Mouse (Mus musculus): ENCODE data around the gene Pias1. TPM values are rescaled to one million over a fixed set of nuclear protein-coding genes. Genes with fewer than 3 reads are reported as not detected.

Pias1 gene
- total and polyA plus RNA-seq, 3 experiments: 7.7 to 21.5 TPM; not detected in 1

DNA sequence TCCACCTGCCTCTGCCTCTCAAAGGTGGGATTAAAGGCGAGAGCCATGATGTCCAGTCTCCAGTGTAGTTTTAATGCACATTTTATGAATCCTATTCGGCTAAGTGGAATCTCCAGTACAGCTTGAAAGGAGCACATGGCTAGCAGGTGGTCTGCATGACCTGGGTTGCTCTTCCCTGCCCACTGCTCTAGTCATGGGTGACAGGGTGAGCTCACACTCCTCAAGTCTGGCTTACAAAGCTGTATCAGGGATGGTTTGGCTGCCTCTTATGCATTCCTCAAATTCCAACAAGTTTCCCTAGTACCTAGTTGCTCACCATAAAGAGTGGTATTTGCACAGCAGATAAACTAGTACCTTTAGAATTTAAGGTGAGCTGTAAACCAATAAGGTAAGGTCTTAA, 109.9 kb downstream of the Pias1 start:
- no peak overlapping the region for H3K27ac ChIP-seq (ENCODE audit: control insufficient read depth, low read depth, low read length)
- no peak overlapping the region for H3K4me3 ChIP-seq (ENCODE audit: control insufficient read depth in 1 of 2, insufficient read depth in 1 of 2, low read depth in 2 of 2, low read length in 2 of 2)
- H3K4me1 ChIP-seq (ENCODE audit: control insufficient read depth in 1 of 2, insufficient read depth in 2 of 2, low read length in 2 of 2): peaks cover 14 to 20% of the 10 kb centered on the region in 2 experiments
- DNase-seq (ENCODE audit: low read depth, low spot score): no peak
- TF ChIP-seq RAD21 (IDR thresholded peaks at IDR 0.05; ENCODE audit: low read depth, low read length) (no peak), USF1 (IDR thresholded peaks at IDR 0.05; ENCODE audit: low read depth, low read length) (no peak), E2F4 (IDR thresholded peaks at IDR 0.05; ENCODE audit: borderline replicate concordance, low read depth, low read length) (no peak), GABPA (IDR thresholded peaks at IDR 0.05; ENCODE audit: low read depth, low read length) (no peak), TBP (IDR thresholded peaks at IDR 0.05; ENCODE audit: low read depth, low read length) (no peak), ELF1 (IDR thresholded peaks at IDR 0.05; ENCODE audit: low read depth, low read length) (no peak), NELFE (IDR thresholded peaks at IDR 0.05; ENCODE audit: low read depth, low read length) (no peak), BHLHE40 (IDR thresholded peaks at IDR 0.05; ENCODE audit: borderline replicate concordance, low read depth, low read length) (no peak), ZMIZ1 (IDR thresholded peaks at IDR 0.05; ENCODE audit: low read depth, low read length) (no peak), HCFC1 (IDR thresholded peaks at IDR 0.05; ENCODE audit: low read depth, low read length) (no peak), ZNF384 (IDR thresholded peaks at IDR 0.05; ENCODE audit: low read depth, low read length) (no peak), TAL1 (IDR thresholded peaks at IDR 0.05; ENCODE audit: low read length) (no peak), EP300 (IDR thresholded peaks at IDR 0.05; ENCODE audit: low read depth in 1 of 2, low read length in 2 of 2) (no peak), GATA1 (IDR thresholded peaks at IDR 0.05; ENCODE audit: low read depth, low read length) (no peak), ZKSCAN1 (IDR thresholded peaks at IDR 0.05; ENCODE audit: low read depth, low read length) (no peak), TCF12 (IDR thresholded peaks at IDR 0.05; ENCODE audit: low read depth, low read length) (no peak), UBTF (IDR thresholded peaks at IDR 0.05; ENCODE audit: borderline replicate concordance, insufficient read depth, low read depth, low read length) (no peak), JUND (IDR thresholded peaks at IDR 0.05; ENCODE audit: low read depth, low read length) (no peak), POLR2AphosphoS2 (IDR thresholded peaks at IDR 0.05; ENCODE audit: low read length) (no peak), MXI1 (IDR thresholded peaks at IDR 0.05; ENCODE audit: low read depth, low read length) (no peak)
- H3K36me3 ChIP-seq (ENCODE audit: control insufficient read depth in 1 of 2, insufficient read depth in 2 of 2, low read length in 2 of 2): peaks cover 3 to 18% of the 10 kb centered on the region in 2 experiments
- H3K79me2 ChIP-seq (ENCODE audit: control insufficient read depth, insufficient read depth, low read length, poor library complexity): no peaks in the 10 kb centered on the region
- no peaks in the 10 kb centered on the region for H3K9me3 ChIP-seq (replicated peaks; ENCODE audit: insufficient read depth, low read length)
- H3K9ac ChIP-seq (ENCODE audit: control insufficient read depth, low read depth, low read length, poor library complexity, severe bottlenecking): no peak overlapping the region
- no peaks in the 10 kb centered on the region for H3K27me3 ChIP-seq (ENCODE audit: control insufficient read depth in 1 of 2, insufficient read depth in 2 of 2, low read length in 2 of 2)

DNA sequence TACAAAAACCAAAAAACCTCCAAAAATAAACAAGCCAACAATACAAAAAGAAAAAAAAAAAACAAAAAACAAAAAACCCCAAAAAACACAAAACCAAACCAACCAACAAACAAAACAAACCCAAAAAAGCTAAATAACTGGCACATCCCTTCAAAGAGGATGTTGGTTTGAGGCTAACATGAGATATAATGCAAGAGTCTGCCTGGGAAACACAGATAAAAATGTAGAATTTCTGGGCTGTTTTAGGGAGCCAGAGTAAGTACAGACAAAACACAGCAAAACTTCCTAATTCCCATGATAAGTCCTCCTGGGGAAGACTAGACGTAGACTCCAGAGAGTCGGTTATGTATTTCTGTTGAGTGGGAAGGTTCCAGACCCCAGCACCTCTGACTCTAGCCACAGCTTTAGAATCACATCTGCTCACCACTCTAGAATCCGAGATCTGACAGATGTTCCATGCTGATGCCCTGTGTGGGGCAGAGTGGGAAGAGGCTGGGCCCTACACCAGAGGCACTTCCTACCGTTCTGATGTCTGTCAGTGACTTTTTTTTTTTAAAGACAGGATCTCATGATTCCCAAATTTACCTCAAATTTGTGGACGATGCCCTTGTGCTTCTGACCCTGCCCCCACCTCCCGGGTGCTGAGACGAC, 110.6 kb downstream of the Pias1 start:
- Histone ChIP-seq H3K27me3 (ENCODE audit: control insufficient read depth in 1 of 2, insufficient read depth in 2 of 2, low read length in 2 of 2) (no peaks in the 10 kb centered on the region), H3K79me2 (ENCODE audit: control insufficient read depth, insufficient read depth, low read length, poor library complexity) (no peaks in the 10 kb centered on the region), H3K9me3 (replicated peaks; ENCODE audit: insufficient read depth, low read length) (no peaks in the 10 kb centered on the region), H3K4me3 (ENCODE audit: control insufficient read depth in 1 of 2, insufficient read depth in 1 of 2, low read depth in 2 of 2, low read length in 2 of 2) (no peak overlapping the region), H3K36me3 (ENCODE audit: control insufficient read depth in 1 of 2, insufficient read depth in 2 of 2, low read length in 2 of 2) (peaks cover 3 to 18% of the 10 kb centered on the region in 2 experiments), H3K9ac (ENCODE audit: control insufficient read depth, low read depth, low read length, poor library complexity, severe bottlenecking) (no peak overlapping the region), H3K4me1 (ENCODE audit: control insufficient read depth in 1 of 2, insufficient read depth in 2 of 2, low read length in 2 of 2) (peaks cover 14 to 20% of the 10 kb centered on the region in 2 experiments), H3K27ac (ENCODE audit: control insufficient read depth, low read depth, low read length) (peak overlapping the region; percentile 26; the same call in 1 of the 2 replicates)
- peak; percentile 55 for DNase-seq (ENCODE audit: low read depth, low spot score)
- TF ChIP-seq TCF12 (IDR thresholded peaks at IDR 0.05; ENCODE audit: low read depth, low read length) (peak; percentile 80; the same call in 1 of the 2 replicates), GATA1 (IDR thresholded peaks at IDR 0.05; ENCODE audit: low read depth, low read length) (peak; percentile 72), RAD21 (IDR thresholded peaks at IDR 0.05; ENCODE audit: low read depth, low read length) (no peak), POLR2AphosphoS2 (IDR thresholded peaks at IDR 0.05; ENCODE audit: low read length) (no peak), NRF1 (IDR thresholded peaks at IDR 0.05; ENCODE audit: insufficient read depth, low read depth, low read length, poor library complexity, severe bottlenecking) (no peak), POLR2A (IDR thresholded peaks at IDR 0.05; ENCODE audit: control insufficient read depth in 1 of 2, insufficient read depth in 1 of 2, low read depth in 1 of 2, low read length in 2 of 2, poor library complexity in 1 of 2) (no peak), TBP (IDR thresholded peaks at IDR 0.05; ENCODE audit: low read depth, low read length) (no peak), MAX (IDR thresholded peaks at IDR 0.05; ENCODE audit: low read length) (no peak), EP300 (IDR thresholded peaks at IDR 0.05; ENCODE audit: low read depth in 1 of 2, low read length in 2 of 2) (peak; percentile 79 to 81), ZKSCAN1 (IDR thresholded peaks at IDR 0.05; ENCODE audit: low read depth, low read length) (peak; percentile 77), SMC3 (IDR thresholded peaks at IDR 0.05; ENCODE audit: low read depth, low read length) (no peak), SIN3A (IDR thresholded peaks at IDR 0.05; ENCODE audit: low read length) (no peak; the same call in 1 of the 2 replicates), ELF1 (IDR thresholded peaks at IDR 0.05; ENCODE audit: low read depth, low read length) (no peak), MAZ (IDR thresholded peaks at IDR 0.05; ENCODE audit: low read depth, low read length) (no peak), POLR2AphosphoS5 (IDR thresholded peaks at IDR 0.05; ENCODE audit: borderline replicate concordance, low read depth, low read length) (no peak), TAL1 (IDR thresholded peaks at IDR 0.05; ENCODE audit: low read length) (peak; percentile 69), BHLHE40 (IDR thresholded peaks at IDR 0.05; ENCODE audit: borderline replicate concordance, low read depth, low read length) (no peak), CHD1 (IDR thresholded peaks at IDR 0.05; ENCODE audit: low read depth, low read length) (no peak), ETS1 (IDR thresholded peaks at IDR 0.05; ENCODE audit: low read depth, low read length) (0 out of 2 replicates have a peak, but pooled peaks have one; percentile 37), UBTF (IDR thresholded peaks at IDR 0.05; ENCODE audit: borderline replicate concordance, insufficient read depth, low read depth, low read length) (no peak)

Measured in MEL (cell line).